Mouse (Mus musculus): Measurements from ENCODE around the gene Usp36. TPM values are rescaled to one million over a fixed set of nuclear protein-coding genes. Genes with fewer than 3 reads are reported as not detected.

Gene Usp36
- polyA plus RNA-seq, 1 experiment: 11.5 TPM

GRCm38 (mm10) chr11:118211749-118212635 lies 78.1 kb downstream of the Usp36 start:
- peak overlapping the region; percentile 72 for H3K27ac ChIP-seq (ENCODE audit: insufficient read depth, low read depth, low read length)
- H3K4me3 ChIP-seq (ENCODE audit: low read depth, low read length): peak overlapping the region; percentile 45
- peaks cover 40% of the 10 kb centered on the region for H3K4me1 ChIP-seq (ENCODE audit: control insufficient read depth, insufficient read depth, insufficient read length, low read length)
- H3K36me3 ChIP-seq (ENCODE audit: control insufficient read depth, insufficient read depth, low read length): no peaks in the 10 kb centered on the region
- TF ChIP-seq POLR2A (IDR thresholded peaks at IDR 0.05; ENCODE audit: low read depth, low read length) (no peak), CTCF (IDR thresholded peaks at IDR 0.05; ENCODE audit: extremely low read depth, insufficient read length, insufficient replicate concordance, low read depth, low read length) (no peak)
- 19% methylated on average over 10 of the region's 10 CpGs for WGBS
- no peaks in the 10 kb centered on the region for H3K27me3 ChIP-seq (ENCODE audit: control insufficient read depth, insufficient read depth, low read length)

- WGBS: 48% methylated on average over 5 of the region's 5 CpGs
- Histone ChIP-seq H3K27ac (ENCODE audit: insufficient read depth, low read depth, low read length) (peak overlapping the region; percentile 72), H3K4me1 (ENCODE audit: control insufficient read depth, insufficient read depth, insufficient read length, low read length) (peaks cover 37% of the 10 kb centered on the region), H3K27me3 (ENCODE audit: control insufficient read depth, insufficient read depth, low read length) (no peaks in the 10 kb centered on the region), H3K4me3 (ENCODE audit: low read depth, low read length) (peak overlapping the region; percentile 11; the same call in 1 of the 2 replicates), H3K36me3 (ENCODE audit: control insufficient read depth, insufficient read depth, low read length) (no peaks in the 10 kb centered on the region)
- TF ChIP-seq CTCF (IDR thresholded peaks at IDR 0.05; ENCODE audit: extremely low read depth, insufficient read length, insufficient replicate concordance, low read depth, low read length): no peak
- no peak for TF ChIP-seq POLR2A (IDR thresholded peaks at IDR 0.05; ENCODE audit: low read depth, low read length)
These were observed 79.1 kb downstream of the Usp36 start for GRCm38 (mm10) chr11:118210962-118211361.

DNA sequence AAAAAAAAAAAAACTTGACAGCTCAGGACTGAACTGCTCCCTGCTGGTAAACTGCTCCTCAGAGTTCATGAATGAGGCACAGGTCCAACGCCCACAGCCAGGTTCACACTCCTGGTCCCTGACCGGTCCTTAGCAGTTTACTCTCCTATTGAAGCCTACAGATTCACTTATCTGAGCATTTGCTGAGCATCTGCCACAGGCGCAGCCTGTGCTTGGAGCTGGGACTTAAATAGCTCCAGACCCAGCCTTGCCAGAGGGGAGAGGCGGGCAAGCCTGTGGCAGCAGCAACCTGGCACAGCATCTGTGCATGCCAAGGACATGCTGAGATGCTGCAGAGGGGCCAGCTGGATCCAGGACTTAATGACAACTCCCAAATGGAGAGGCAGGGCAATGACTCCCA lies 79.9 kb downstream of the Usp36 start:
- H3K4me3 ChIP-seq (ENCODE audit: low read depth, low read length): no peak overlapping the region
- H3K27ac ChIP-seq (ENCODE audit: insufficient read depth, low read depth, low read length): no peak overlapping the region
- H3K27me3 ChIP-seq (ENCODE audit: control insufficient read depth, insufficient read depth, low read length): no peaks in the 10 kb centered on the region
- H3K4me1 ChIP-seq (ENCODE audit: control insufficient read depth, insufficient read depth, insufficient read length, low read length): peaks cover 37% of the 10 kb centered on the region
- 88% methylated on average over 4 of the region's 4 CpGs for WGBS
- TF ChIP-seq POLR2A (IDR thresholded peaks at IDR 0.05; ENCODE audit: low read depth, low read length) (no peak), CTCF (IDR thresholded peaks at IDR 0.05; ENCODE audit: extremely low read depth, insufficient read length, insufficient replicate concordance, low read depth, low read length) (no peak)
- 0 out of 2 replicates have a peak, but pooled peaks cover 1% of the 10 kb centered on the region for H3K36me3 ChIP-seq (ENCODE audit: control insufficient read depth, insufficient read depth, low read length)

Other genes starting within 250 kb of the Usp36 start
- gene Dnah17, start 159.6 kb downstream of the Usp36 start, polyA plus RNA-seq (2012; rRNA removed): 0.04 and 0.14 TPM in 2 replicates
- gene Cyth1, start 41.7 kb downstream of the Usp36 start, polyA plus RNA-seq (2012; rRNA removed): 8.5 and 19.6 TPM in 2 replicates
- 0.04 TPM in 1 of 2 replicates, not detected in the other for gene Cep295nl, start 52.3 kb upstream of the Usp36 start, polyA plus RNA-seq (2012; rRNA removed)
- 22.6 and 27.7 TPM in 2 replicates for gene Timp2, start 65.5 kb upstream of the Usp36 start, polyA plus RNA-seq (2012; rRNA removed)
- 372 and 739 TPM in 2 replicates for gene Lgals3bp, start 111.8 kb upstream of the Usp36 start, polyA plus RNA-seq (2012; rRNA removed)
- 73.6 and 158 TPM in 2 replicates for gene Cant1, start 128.8 kb upstream of the Usp36 start, polyA plus RNA-seq (2012; rRNA removed)
- gene C1qtnf1, start 138.0 kb upstream of the Usp36 start, polyA plus RNA-seq (2012; rRNA removed): 3.3 and 4.3 TPM in 2 replicates
- 12.3 and 18.3 TPM in 2 replicates for gene Engase, start 186.6 kb upstream of the Usp36 start, polyA plus RNA-seq (2012; rRNA removed)

All from small intestine, adult 2 months (tissue).